Mouse (Mus musculus): ENCODE data around the gene Hoxb9. TPM values are rescaled to one million over a fixed set of nuclear protein-coding genes. Genes with fewer than 3 reads are reported as not detected.

Hoxb9 gene
- total and polyA plus RNA-seq, 3 experiments = not detected

GRCm38 (mm10) chr11:96274428-96274827 lies 3.2 kb downstream of the Hoxb9 start:
- Histone ChIP-seq H3K27ac (ENCODE audit: insufficient read depth, low read depth) (no peak overlapping the region), H3K9ac (ENCODE audit: insufficient read depth, low read depth) (no peak overlapping the region), H3K4me3 (replicated peaks in 1 of 3; ENCODE audit: low read depth in 2 of 3, low read length in 2 of 3, poor library complexity in 1 of 3) (no peak overlapping the region), H3K4me2 (ENCODE audit: insufficient read depth, low read depth, poor library complexity, severe bottlenecking) (no peak overlapping the region), H3K36me3 (replicated peaks in 1 of 2; ENCODE audit: control insufficient read depth in 1 of 2, insufficient read depth in 1 of 2, low read length in 1 of 2) (no peaks in the 10 kb centered on the region), H3K4me1 (ENCODE audit: control insufficient read depth in 1 of 2, insufficient read depth in 2 of 2) (peaks cover 0 to 5% of the 10 kb centered on the region in 2 experiments; a peak in 1 of 4 replicates), H3K9me3 (replicated peaks; ENCODE audit: low read length) (peaks cover 14% of the 10 kb centered on the region), H3K79me2 (replicated peaks; ENCODE audit: control insufficient read depth, extremely low read depth, insufficient read depth, poor library complexity, severe bottlenecking) (no peaks in the 10 kb centered on the region), H3K27me3 (replicated peaks) (peaks cover 95% of the 10 kb centered on the region)
- DNase-seq (ENCODE audit: extremely low read depth) = no peak
- in situ Hi-C loops (cut with MboI; ENCODE audit: low pct_ligation_motif_present, low pct_unique_long_range_greater_than_20kb, low sequenced_read_pairs) (no loop called here), dilution Hi-C loops (cut with MboI; ENCODE audit: extremely low pct_ligation_motif_present, extremely low pct_unique_long_range_greater_than_20kb, low sequenced_read_pairs) (no loop called here)
- TF ChIP-seq CTCF (conservative IDR thresholded peaks at IDR 0.05 in 1 of 2, IDR thresholded peaks at IDR 0.05 in 1 of 2; ENCODE audit: low read depth in 2 of 2, low read length in 2 of 2) (no peak), MAFK (IDR thresholded peaks at IDR 0.05; ENCODE audit: insufficient replicate concordance, low read length) (no peak), MAZ (IDR thresholded peaks at IDR 0.05; ENCODE audit: low read depth, low read length) (no peak), ZMIZ1 (IDR thresholded peaks at IDR 0.05; ENCODE audit: low read depth, low read length) (no peak), IRF4 (IDR thresholded peaks at IDR 0.05; ENCODE audit: low read depth, low read length) (no peak)

GRCm38 (mm10) chr11:96275896-96276295 lies 4.6 kb downstream of the Hoxb9 start:
- no peak for DNase-seq (ENCODE audit: extremely low read depth)
- Histone ChIP-seq H3K4me3 (replicated peaks in 1 of 3; ENCODE audit: low read depth in 2 of 3, low read length in 2 of 3, poor library complexity in 1 of 3) (no peak overlapping the region), H3K9me3 (replicated peaks; ENCODE audit: low read length) (peaks cover 13% of the 10 kb centered on the region), H3K9ac (ENCODE audit: insufficient read depth, low read depth) (no peak overlapping the region), H3K4me1 (ENCODE audit: control insufficient read depth in 1 of 2, insufficient read depth in 2 of 2) (no peaks in the 10 kb centered on the region), H3K4me2 (ENCODE audit: insufficient read depth, low read depth, poor library complexity, severe bottlenecking) (no peak overlapping the region), H3K36me3 (replicated peaks in 1 of 2; ENCODE audit: control insufficient read depth in 1 of 2, insufficient read depth in 1 of 2, low read length in 1 of 2) (no peaks in the 10 kb centered on the region), H3K27ac (ENCODE audit: insufficient read depth, low read depth) (no peak overlapping the region), H3K79me2 (replicated peaks; ENCODE audit: control insufficient read depth, extremely low read depth, insufficient read depth, poor library complexity, severe bottlenecking) (no peaks in the 10 kb centered on the region), H3K27me3 (replicated peaks) (peaks cover 94% of the 10 kb centered on the region)
- in situ Hi-C loops (cut with MboI; ENCODE audit: low pct_ligation_motif_present, low pct_unique_long_range_greater_than_20kb, low sequenced_read_pairs) = no loop called here
- TF ChIP-seq KAT2A (IDR thresholded peaks at IDR 0.05; ENCODE audit: insufficient replicate concordance, low read length) = no peak
- dilution Hi-C loops (cut with MboI; ENCODE audit: extremely low pct_ligation_motif_present, extremely low pct_unique_long_range_greater_than_20kb, low sequenced_read_pairs) = no loop called here

DNA sequence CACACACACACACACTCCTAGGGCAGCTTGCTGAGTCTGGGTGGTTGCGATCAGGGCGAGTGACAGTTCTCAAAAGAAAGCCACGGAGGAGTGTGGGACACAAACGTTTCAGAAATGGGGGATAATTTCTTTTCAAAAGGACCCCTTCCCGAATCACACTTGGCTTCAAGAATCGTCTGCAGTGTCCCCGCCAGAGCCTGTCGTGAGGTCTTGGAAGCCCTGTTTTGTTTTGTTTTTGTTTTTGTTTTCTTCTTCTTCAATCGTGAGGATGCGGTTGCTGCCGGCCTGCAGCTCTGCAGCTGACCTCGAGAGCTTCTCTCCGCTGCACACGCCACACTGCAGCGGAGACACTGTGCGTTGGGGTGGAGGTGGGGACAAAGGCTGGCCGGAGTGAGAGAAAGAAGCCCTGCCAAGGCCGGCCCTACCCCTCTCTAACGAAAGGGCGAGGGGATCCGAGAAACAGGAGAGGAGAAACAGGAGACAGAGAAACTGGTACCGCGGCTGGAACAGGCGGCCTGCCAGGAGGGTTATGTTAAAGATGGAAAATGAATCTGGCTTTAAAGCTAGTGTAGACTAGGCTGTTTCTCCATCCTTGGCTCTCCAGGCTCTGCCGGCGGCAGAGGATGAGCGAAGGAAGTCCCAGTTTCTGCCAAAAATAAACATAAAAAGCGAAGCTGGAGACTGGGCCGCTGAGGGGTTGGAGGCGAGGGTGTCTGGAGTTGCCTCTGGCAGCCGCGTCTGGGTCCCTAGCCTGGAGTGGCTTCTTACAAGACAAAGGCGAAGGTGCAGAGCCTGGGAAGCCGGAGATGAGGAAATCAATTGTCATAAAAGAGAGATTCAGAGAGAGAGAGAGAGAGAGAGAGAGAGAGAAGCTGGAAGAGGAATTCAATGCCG lies 6.1 kb downstream of the Hoxb9 start:
- in situ Hi-C loops (cut with MboI; ENCODE audit: low pct_ligation_motif_present, low pct_unique_long_range_greater_than_20kb, low sequenced_read_pairs) = no loop called here

More for the DNA sequence above, 6.1 kb downstream of the Hoxb9 start:
- Histone ChIP-seq H3K4me3 (replicated peaks in 1 of 3; ENCODE audit: low read depth in 2 of 3, low read length in 2 of 3, poor library complexity in 1 of 3) (no peak overlapping the region), H3K36me3 (replicated peaks in 1 of 2; ENCODE audit: control insufficient read depth in 1 of 2, insufficient read depth in 1 of 2, low read length in 1 of 2) (no peaks in the 10 kb centered on the region), H3K4me2 (ENCODE audit: insufficient read depth, low read depth, poor library complexity, severe bottlenecking) (no peak overlapping the region), H3K27ac (ENCODE audit: insufficient read depth, low read depth) (no peak overlapping the region), H3K9me3 (replicated peaks; ENCODE audit: low read length) (peaks cover under 1% of the 10 kb centered on the region), H3K9ac (ENCODE audit: insufficient read depth, low read depth) (no peak overlapping the region), H3K27me3 (replicated peaks) (peaks cover 95% of the 10 kb centered on the region), H3K4me1 (ENCODE audit: control insufficient read depth in 1 of 2, insufficient read depth in 2 of 2) (no peaks in the 10 kb centered on the region), H3K79me2 (replicated peaks; ENCODE audit: control insufficient read depth, extremely low read depth, insufficient read depth, poor library complexity, severe bottlenecking) (no peaks in the 10 kb centered on the region)
- TF ChIP-seq NELFE (IDR thresholded peaks at IDR 0.05; ENCODE audit: low read depth, low read length) (no peak), CHD1 (IDR thresholded peaks at IDR 0.05; ENCODE audit: low read depth, low read length) (no peak), NRF1 (IDR thresholded peaks at IDR 0.05; ENCODE audit: low read depth, low read length) (no peak), MXI1 (IDR thresholded peaks at IDR 0.05; ENCODE audit: low read depth, low read length) (no peak), ELF1 (IDR thresholded peaks at IDR 0.05; ENCODE audit: low read depth, low read length) (no peak), JUN (IDR thresholded peaks at IDR 0.05; ENCODE audit: insufficient read depth, low read depth, low read length) (no peak)
- dilution Hi-C loops (cut with MboI; ENCODE audit: extremely low pct_ligation_motif_present, extremely low pct_unique_long_range_greater_than_20kb, low sequenced_read_pairs) = no loop called here
- no peak for DNase-seq (ENCODE audit: extremely low read depth)
